Mouse (Mus musculus): Measurements from ENCODE around the gene Jak3.

GRCm38 (mm10) chr8:71670198-71670597 is 5.9 kb upstream of the Jak3 start:
- TF ChIP-seq CTCF (IDR thresholded peaks at IDR 0.05; ENCODE audit: borderline replicate concordance, extremely low read depth, insufficient read depth, insufficient read length): no peak
- TF ChIP-seq POLR2A (IDR thresholded peaks at IDR 0.05; ENCODE audit: borderline replicate concordance, extremely low read depth, insufficient read depth, insufficient read length, poor library complexity, severe bottlenecking): no peak

Measured in brain, embryonic 14.5 days (tissue).